Mouse (Mus musculus): ENCODE measurements around the gene Cdk14. TPM values are rescaled to one million over a fixed set of nuclear protein-coding genes. Genes with fewer than 3 reads are reported as not detected.

The Cdk14 gene
- 0.82 TPM for polyA plus RNA-seq (2017; shearing (Covaris generic))

GRCm38 (mm10) chr5:5419992-5420455 lies at the start of gene Cdk14:
Gene Cdk14 (minus strand): TSS chr5:5420312.

DNA sequence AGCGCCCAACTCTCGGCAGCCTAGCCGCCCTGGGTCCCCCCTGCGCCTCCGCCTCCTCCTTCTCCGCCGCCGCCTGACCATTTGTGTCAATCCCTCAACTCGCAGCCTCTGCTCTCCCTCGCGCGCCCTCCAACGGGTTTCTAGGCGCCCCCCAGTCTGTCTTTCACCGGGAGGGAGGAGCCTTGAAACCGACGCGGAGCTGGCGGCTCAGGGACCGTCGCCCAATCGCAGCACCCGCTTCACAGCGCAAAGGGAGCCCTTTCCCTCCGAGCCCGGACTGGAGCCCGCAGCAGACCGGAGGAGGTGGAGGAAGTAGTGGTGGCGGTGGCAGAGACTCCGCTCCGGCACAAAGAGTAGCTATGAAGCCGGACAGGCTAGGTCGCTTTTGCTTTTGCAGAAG lies 662.2 kb downstream of the Cdk14 start, which contains the start of gene Fzd1:
Gene Fzd1, minus strand, starts transcription at position 134 of the 400 bp plus-strand sequence.

Other genes with a start within 250 kb of the Cdk14 start
- gene 1700015F17Rik, start 58.8 kb upstream of the Cdk14 start, polyA plus RNA-seq (2017; shearing (Covaris generic)), result not detected
- 2.9 TPM for gene Cldn12, start 94.6 kb upstream of the Cdk14 start, polyA plus RNA-seq (2017; shearing (Covaris generic))
- gene Gtpbp10, start 139.2 kb upstream of the Cdk14 start, polyA plus RNA-seq (2017; shearing (Covaris generic)), result 14.1 TPM
- gene Gm8773, start 153.5 kb upstream of the Cdk14 start, polyA plus RNA-seq (2017; shearing (Covaris generic)), result not detected
- gene Cfap69, start 243.9 kb upstream of the Cdk14 start, polyA plus RNA-seq (2017; shearing (Covaris generic)), result not detected